Mouse (Mus musculus) embryonic facial prominence, embryonic 10.5 days (tissue): Measurements from ENCODE around the gene 5730522E02Rik. TPM values are rescaled to one million over a fixed set of nuclear protein-coding genes. Genes with fewer than 3 reads are reported as not detected.

Experiments
- DNase-seq: peaks from one replicate; pipeline ENCODE4 v3.0.0-alpha.2; 2017; ENCODE audit warnings: low spot score
- H3K27ac ChIP-seq: fragments of 300-500 bp; sonication (generic); replicated peaks from 2 replicates; pipeline ENCODE4 v1.5.1; 2016; ENCODE audit warnings: mild to moderate bottlenecking
- H3K27me3 ChIP-seq: fragments of 300-500 bp; sonication (generic); replicated peaks from 2 replicates; pipeline ENCODE4 v1.6.1; 2016; ENCODE audit warnings: low read depth, mild to moderate bottlenecking; ENCODE audit not compliant: poor library complexity, severe bottlenecking
- H3K36me3 ChIP-seq: fragments of 300-500 bp; sonication (generic); replicated peaks from 2 replicates; pipeline ENCODE4 v1.6.1; 2016; ENCODE audit warnings: mild to moderate bottlenecking, moderate library complexity
- H3K4me1 ChIP-seq: fragments of 300-500 bp; sonication (generic); 2 replicates; pipeline ENCODE4 v1.6.1; 2016
- H3K4me3 ChIP-seq: fragments of 300-500 bp; sonication (generic); 2 replicates; pipeline ENCODE4 v1.5.1; 2016; ENCODE audit warnings: mild to moderate bottlenecking, moderate library complexity
- H3K9me3 ChIP-seq: fragments of 300-500 bp; sonication (generic); 2 replicates; pipeline ENCODE4 v1.6.1; 2016; ENCODE audit warnings: mild to moderate bottlenecking
- WGBS: fragments of 180-500 bp; shearing (Covaris S2); methylation state at CpG from one replicate; pipeline ENCODE4 v1.1.7; 2016; 5-methylcytosine and 5-hydroxymethylcytosine counted together
- microRNA-seq: library from miRNA; unstranded; fragments of <30 nt; microRNA quantifications from one replicate; pipeline ENCODE4, GENCODE M21; 2017
- polyA plus RNA-seq: library from polyadenylated mRNA; unstranded; fragments of >200 nt; fragmentation: Nextera tagmentation; extraction: Ambion mirVana; gene quantifications from 2 replicates; pipeline ENCODE4 v1.2.1, GENCODE M21; 2016

5730522E02Rik gene
- polyA plus RNA-seq, 1 experiment from 2014 or later, result 6.5 TPM

DNA sequence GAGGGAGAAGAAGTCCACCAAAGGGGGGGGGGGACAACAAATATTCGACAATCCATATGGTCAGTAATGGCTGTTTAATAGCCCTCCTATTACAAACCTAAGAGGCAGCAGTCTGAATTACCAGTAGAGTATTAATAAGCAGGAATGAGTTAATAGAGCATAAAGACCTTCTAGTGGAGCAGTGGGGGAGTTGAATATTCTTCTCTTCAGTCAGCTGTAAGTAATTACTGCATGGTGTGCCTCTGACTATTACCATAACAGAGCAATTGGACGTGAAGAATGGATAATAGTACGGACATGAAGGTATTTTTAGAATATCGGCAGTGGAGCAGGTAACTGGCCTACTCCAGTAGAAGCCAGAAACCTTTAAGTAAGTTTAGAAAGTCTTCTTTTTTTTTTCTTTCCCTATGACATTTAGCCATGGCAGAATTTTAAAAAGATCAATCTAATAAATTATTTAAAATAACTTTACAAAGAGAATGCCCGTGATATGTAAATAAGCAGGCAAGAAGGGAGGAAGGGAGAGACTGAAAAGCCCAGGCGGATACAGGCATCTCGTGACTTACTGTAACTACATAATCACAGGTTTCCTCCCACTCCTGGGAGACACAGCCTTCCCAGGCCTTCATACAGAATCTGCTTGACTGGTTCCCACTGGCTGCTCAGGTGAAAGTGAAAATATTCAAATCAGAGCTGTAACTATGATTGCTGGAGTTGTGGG is 637.0 kb downstream of the 5730522E02Rik start:
- Histone ChIP-seq H3K36me3 (no peaks in the 10 kb centered on the region), H3K9me3 (no peaks in the 10 kb centered on the region), H3K4me3 (no peak overlapping the region), H3K27ac (no peak overlapping the region), H3K4me1 (peaks cover 7% of the 10 kb centered on the region; the same call in 1 of the 2 replicates), H3K27me3 (no peaks in the 10 kb centered on the region)
- no peak for DNase-seq
- WGBS, result 66% methylated on average over 7 of the region's 7 CpGs

DNA sequence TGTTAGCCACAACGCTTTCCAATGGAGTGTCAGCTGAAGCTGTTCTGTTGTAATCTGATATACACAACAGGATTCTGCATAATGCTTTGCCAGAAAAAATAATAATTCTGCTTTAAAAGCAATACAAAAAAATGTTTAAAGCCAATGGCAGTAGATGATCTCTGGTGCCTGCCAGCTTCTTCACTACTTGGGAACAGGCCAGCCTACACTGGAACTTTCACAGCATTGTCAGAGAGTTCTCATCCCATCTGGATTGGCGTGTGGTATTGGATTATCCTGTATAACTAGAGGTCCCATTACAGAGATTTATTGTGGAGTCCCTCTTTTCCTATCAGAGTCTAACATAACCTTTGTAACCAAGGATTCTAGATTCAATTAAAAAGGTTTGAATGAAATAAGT is 639.2 kb downstream of the 5730522E02Rik start:
- no peak overlapping the region for H3K4me3 ChIP-seq
- no peak overlapping the region for H3K27ac ChIP-seq
- no peaks in the 10 kb centered on the region for H3K9me3 ChIP-seq
- no peaks in the 10 kb centered on the region for H3K36me3 ChIP-seq
- peaks cover 7% of the 10 kb centered on the region; the same call in 1 of the 2 replicates for H3K4me1 ChIP-seq
- no peaks in the 10 kb centered on the region for H3K27me3 ChIP-seq
- WGBS, result 80% methylated on average over 2 of the region's 2 CpGs
- DNase-seq, result no peak

Small RNAs within 50 kb of the gene (microRNA-seq; reads per million reads assigned to microRNA genes)
- gene Mir6372, result not detected

Other genes with a start within 250 kb of the 5730522E02Rik start
- gene Fancl, start 175.4 kb upstream of the 5730522E02Rik start, polyA plus RNA-seq, result 30.3 and 36.0 TPM in 2 replicates